Mouse (Mus musculus): ENCODE results near the gene Zfand5.
A peak's percentile ranks its signal among the peaks of the same experiment; 100 is the strongest.

DNA sequence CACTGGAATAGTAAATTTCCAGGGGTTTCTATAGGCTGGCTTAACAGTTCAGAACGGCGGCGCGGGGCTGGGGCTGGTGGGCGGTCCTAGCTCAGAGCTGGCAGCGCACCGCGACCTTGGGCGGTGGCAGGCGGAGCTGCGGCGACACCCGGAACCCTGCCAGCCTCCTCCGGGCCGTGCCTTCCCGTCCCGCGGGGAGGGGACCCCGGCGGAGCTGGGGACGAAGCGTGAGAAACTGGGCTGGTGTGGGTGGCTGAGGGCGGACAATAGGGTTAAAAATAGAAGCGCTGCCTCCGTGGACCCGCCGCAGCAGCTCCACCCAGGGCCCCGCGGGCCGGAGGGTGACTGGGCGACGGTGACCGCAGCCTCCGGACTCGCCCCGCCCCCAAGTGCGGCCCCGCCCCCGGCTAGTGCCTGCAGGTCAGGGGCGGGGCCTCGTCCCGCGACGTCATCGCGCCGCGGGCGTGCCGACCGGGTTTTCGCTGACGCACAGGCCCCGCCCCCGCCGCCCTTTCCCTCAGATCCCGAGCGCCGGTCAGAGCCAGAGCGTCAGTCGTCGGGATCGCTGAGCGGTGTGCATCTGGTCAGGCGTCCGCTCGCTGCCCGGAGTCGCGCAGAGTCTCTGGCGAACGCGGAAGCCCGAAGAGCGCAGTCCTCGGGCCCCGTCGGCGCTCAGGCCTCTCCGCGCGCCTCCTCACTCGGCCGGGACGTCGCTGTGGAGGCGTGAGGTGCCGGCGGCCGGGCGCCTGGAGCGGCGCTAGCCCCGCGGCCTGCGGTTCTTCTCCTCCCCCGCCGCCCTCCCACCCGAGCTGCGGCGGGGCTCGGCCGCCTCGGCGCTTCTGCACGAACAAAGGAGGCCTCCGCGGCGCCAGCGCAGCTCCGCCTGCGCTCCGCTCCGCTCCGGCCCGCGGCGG is at the start of gene Zfand5:
- TF ChIP-seq EP300 (IDR thresholded peaks at IDR 0.05; ENCODE audit: insufficient read depth, low read depth, low read length) (0 out of 2 replicates have a peak, but pooled peaks have one; percentile 24), POLR2A (IDR thresholded peaks at IDR 0.05; ENCODE audit: insufficient read depth, low read length) (peak; percentile 97)
